In genomic region chr11:86992461-86992988, GRCm38 (mm10) we compare ENCODE assay signal across 7 mouse cellular contexts. TPM values are rescaled to one million over a fixed set of nuclear protein-coding genes. Genes with fewer than 3 reads are reported as not detected.
DNase-seq lines count a peak whose midpoint lies in the region; ATAC-seq and TF ChIP-seq lines count a peak whose summit lies in the region.

No protein-coding gene starts in this region.

- H3K4me3 ChIP-seq in lung, embryonic 16.5 days (ENCODE audit: low read length), result peak overlapping the region; percentile 96
- peak overlapping the region; percentile 95 for H3K4me3 ChIP-seq in forebrain, embryonic 10.5 days
- peak overlapping the region; percentile 99 for H3K4me3 ChIP-seq in intestine, postnatal 0 days (ENCODE audit: low read depth, low read length)
- H3K4me3 ChIP-seq in neural tube, embryonic 15.5 days (replicated peaks), result peak overlapping the region; percentile 100

- no peaks in the 10 kb centered on the region for H3K9me3 ChIP-seq in lung, embryonic 16.5 days (ENCODE audit: control insufficient read depth, low read length)
- H3K9me3 ChIP-seq in forebrain, embryonic 10.5 days, result no peaks in the 10 kb centered on the region
- H3K9me3 ChIP-seq in intestine, postnatal 0 days (ENCODE audit: control insufficient read depth), result no peaks in the 10 kb centered on the region
- no peaks in the 10 kb centered on the region for H3K9me3 ChIP-seq in neural tube, embryonic 15.5 days (replicated peaks)

- no peaks in the 10 kb centered on the region for H3K36me3 ChIP-seq in lung, embryonic 16.5 days (ENCODE audit: control insufficient read depth, insufficient read depth, low read length)
- no peaks in the 10 kb centered on the region for H3K36me3 ChIP-seq in forebrain, embryonic 10.5 days (replicated peaks)
- H3K36me3 ChIP-seq in intestine, postnatal 0 days (ENCODE audit: control insufficient read depth, insufficient read depth), result no peaks in the 10 kb centered on the region
- H3K36me3 ChIP-seq in neural tube, embryonic 15.5 days, result no peaks in the 10 kb centered on the region

- no peaks in the 10 kb centered on the region for H3K27me3 ChIP-seq in lung, embryonic 16.5 days (ENCODE audit: control insufficient read depth, insufficient read depth, low read depth, low read length)
- H3K27me3 ChIP-seq in forebrain, embryonic 10.5 days (ENCODE audit: poor library complexity, severe bottlenecking), result peaks cover 25% of the 10 kb centered on the region
- no peaks in the 10 kb centered on the region for H3K27me3 ChIP-seq in intestine, postnatal 0 days (replicated peaks; ENCODE audit: control insufficient read depth, insufficient read depth, low read length)
- no peaks in the 10 kb centered on the region for H3K27me3 ChIP-seq in neural tube, embryonic 15.5 days (replicated peaks)

- no peak for ATAC-seq in lung, embryonic 16.5 days (ENCODE audit: low read depth)
- ATAC-seq in intestine, postnatal 0 days, result no peak
- ATAC-seq in neural tube, embryonic 15.5 days (ENCODE audit: low FRiP score), result no peak

- H3K9ac ChIP-seq in lung, embryonic 16.5 days (ENCODE audit: low read length), result peak overlapping the region; percentile 89
- peak overlapping the region; percentile 73 for H3K9ac ChIP-seq in intestine, postnatal 0 days (ENCODE audit: low read depth, low read length)
- H3K9ac ChIP-seq in neural tube, embryonic 15.5 days (replicated peaks), result peak overlapping the region; percentile 81

- H3K4me1 ChIP-seq in lung, embryonic 16.5 days (replicated peaks; ENCODE audit: control insufficient read depth, insufficient read depth, low read length), result peaks cover 24% of the 10 kb centered on the region
- H3K4me1 ChIP-seq in forebrain, embryonic 10.5 days, result peaks cover 86% of the 10 kb centered on the region
- no peaks in the 10 kb centered on the region; the same call in 1 of the 2 replicates for H3K4me1 ChIP-seq in intestine, postnatal 0 days (replicated peaks; ENCODE audit: control insufficient read depth, insufficient read depth, low read length)
- H3K4me1 ChIP-seq in neural tube, embryonic 15.5 days, result peaks cover 36% of the 10 kb centered on the region

- no peak for TF ChIP-seq CTCF in intestine, postnatal 0 days (IDR thresholded peaks at IDR 0.05; ENCODE audit: low read depth)

- H3K27ac ChIP-seq in lung, embryonic 16.5 days (ENCODE audit: low read length), result peak overlapping the region; percentile 97
- H3K27ac ChIP-seq in forebrain, embryonic 10.5 days, result peak overlapping the region; percentile 88
- peak overlapping the region; percentile 90 for H3K27ac ChIP-seq in intestine, postnatal 0 days (ENCODE audit: low read depth, low read length)
- peak overlapping the region; percentile 91 for H3K27ac ChIP-seq in neural tube, embryonic 15.5 days (replicated peaks)

- 2% methylated on average over 13 of the region's 13 CpGs for WGBS in lung, embryonic 16.5 days
- WGBS in forebrain, embryonic 10.5 days, result 3% methylated on average over 13 of the region's 13 CpGs
- 13% methylated on average over 13 of the region's 13 CpGs for WGBS in intestine, postnatal 0 days
- 2% methylated on average over 13 of the region's 13 CpGs for WGBS in neural tube, embryonic 15.5 days

- no peak for DNase-seq in lung, postnatal 14 days
- DNase-seq in forebrain, embryonic 10.5 days (ENCODE audit: extremely low spot score, low spot score), result no peak
- DNase-seq in urinary bladder, postnatal 14 days (ENCODE audit: low spot score), result no peak
- DNase-seq in natural killer cell, adult 2 months (ENCODE audit: low spot score in 2 of 2), result no peak

- peak overlapping the region; percentile 85 for H3K4me2 ChIP-seq in lung, embryonic 16.5 days (ENCODE audit: low read depth, low read length)
- peak overlapping the region; percentile 91 for H3K4me2 ChIP-seq in intestine, postnatal 0 days (replicated peaks; ENCODE audit: low read depth)
- H3K4me2 ChIP-seq in neural tube, embryonic 15.5 days, result peak overlapping the region; percentile 90

RNA-seq across cellular contexts. Expression of gene Ypel2, which starts 1.0 kb away (rescaled TPM):
- polyA plus RNA-seq in lung, embryonic 16.5 days (2015; fragmentation: Nextera tagmentation; extraction: Ambion mirVana), result 11.4 and 11.8 TPM in 2 replicates
- 2.9 and 3.2 TPM in 2 replicates for polyA plus RNA-seq in forebrain, embryonic 10.5 days (2016; fragmentation: Nextera tagmentation; extraction: Ambion mirVana)
- 4.6 and 5.9 TPM in 2 replicates for polyA plus RNA-seq in intestine, postnatal 0 days (2015; fragmentation: Nextera tagmentation; extraction: Ambion mirVana)
- 3.4 and 4.1 TPM in 2 replicates for polyA plus RNA-seq in neural tube, embryonic 15.5 days (2015; fragmentation: Nextera tagmentation; extraction: Ambion mirVana)
